In the genomic region with DNA sequence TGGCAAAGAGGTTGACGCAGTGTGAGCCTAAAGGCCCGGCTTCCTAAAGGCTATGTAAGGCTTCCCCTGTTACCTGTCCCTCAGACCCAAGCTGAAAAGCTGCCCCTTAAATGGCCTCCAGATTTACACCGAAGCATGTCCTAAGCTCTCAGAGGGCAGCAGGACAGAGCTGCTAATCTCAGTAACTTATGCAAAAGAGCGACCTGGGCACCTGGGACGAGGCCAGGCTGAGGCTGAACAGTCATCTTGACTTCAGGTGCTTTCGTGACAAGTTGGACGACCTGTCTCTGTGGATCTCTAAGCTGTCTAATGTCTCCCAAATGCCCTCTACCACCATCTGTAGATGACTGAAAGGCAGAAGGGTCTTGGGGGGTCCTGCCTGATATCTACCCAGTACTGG, we compare ENCODE assay signal across 22 mouse cellular contexts. TPM values are rescaled to one million over a fixed set of nuclear protein-coding genes. Genes with fewer than 3 reads are reported as not detected.
DNase-seq lines count a peak whose midpoint lies in the region; ATAC-seq and TF ChIP-seq lines count a peak whose summit lies in the region.
"Had no signal": no experiment of that assay in that cellular context is flagged by ENCODE, and none has a peak within 500 bp of the region (broad histone marks: within the 10 kb centered on the region; RNA-seq: fewer than 3 reads in every experiment).

No protein-coding gene starts in this region.

- no peak overlapping the region for H3K27ac ChIP-seq in kidney, adult 2 months (ENCODE audit: insufficient read depth, low read depth, low read length)
- H3K27ac ChIP-seq in kidney, embryonic 14.5 days (ENCODE audit: low read depth, low read length) = no peak overlapping the region
- no peak overlapping the region for H3K27ac ChIP-seq in kidney, embryonic 15.5 days
- H3K27ac ChIP-seq: embryonic facial prominence, embryonic 13.5 days; embryonic facial prominence, embryonic 15.5 days; forebrain, embryonic 10.5 days; forebrain, embryonic 12.5 days had no signal

- H3K4me3 ChIP-seq in kidney, adult 2 months (ENCODE audit: insufficient read depth, low read depth, low read length) = no peak overlapping the region
- H3K4me3 ChIP-seq in kidney, embryonic 14.5 days (ENCODE audit: low read length) = no peak overlapping the region
- no peak overlapping the region for H3K4me3 ChIP-seq in kidney, embryonic 15.5 days (replicated peaks)
- H3K4me3 ChIP-seq: embryonic facial prominence, embryonic 13.5 days; embryonic facial prominence, embryonic 15.5 days; erythroblast, embryonic 14.5 days; forebrain, embryonic 10.5 days; forebrain, embryonic 12.5 days had no signal

- TF ChIP-seq POLR2A in kidney, adult 2 months (IDR thresholded peaks at IDR 0.05; ENCODE audit: low read depth, low read length) = no peak

- no peaks in the 10 kb centered on the region for H3K9me3 ChIP-seq in kidney, embryonic 14.5 days (ENCODE audit: control insufficient read depth, low read length)
- no peaks in the 10 kb centered on the region for H3K9me3 ChIP-seq in kidney, embryonic 15.5 days (replicated peaks)
- H3K9me3 ChIP-seq: embryonic facial prominence, embryonic 13.5 days; embryonic facial prominence, embryonic 15.5 days; forebrain, embryonic 10.5 days; forebrain, embryonic 12.5 days had no signal

- ATAC-seq in kidney, embryonic 14.5 days (ENCODE audit: low FRiP score, low TSS enrichment) = no peak
- ATAC-seq in kidney, embryonic 15.5 days (replicated peaks; ENCODE audit: low FRiP score) = no peak
- ATAC-seq: forebrain, embryonic 14.5 days had no signal

- TF ChIP-seq CTCF in kidney, adult 2 months (conservative IDR thresholded peaks at IDR 0.05; ENCODE audit: insufficient read depth, insufficient read length, low read depth, low read length) = no peak

- peaks cover 32% of the 10 kb centered on the region for H3K4me1 ChIP-seq in kidney, adult 2 months (ENCODE audit: control insufficient read depth, insufficient read depth, low read length)
- peaks cover 8% of the 10 kb centered on the region; the same call in 1 of the 2 replicates for H3K4me1 ChIP-seq in kidney, embryonic 14.5 days (ENCODE audit: control insufficient read depth, insufficient read depth, low read length)
- H3K4me1 ChIP-seq in kidney, embryonic 15.5 days = peaks cover 34% of the 10 kb centered on the region
- H3K4me1 ChIP-seq: embryonic facial prominence, embryonic 15.5 days; forebrain, embryonic 12.5 days had no signal

- 62% methylated on average over 7 of the region's 7 CpGs for WGBS in kidney, adult 2 months
- 88% methylated on average over 7 of the region's 7 CpGs for WGBS in kidney, embryonic 14.5 days
- 86% methylated on average over 7 of the region's 7 CpGs for WGBS in kidney, embryonic 15.5 days

- H3K27me3 ChIP-seq in kidney, adult 2 months (replicated peaks; ENCODE audit: control insufficient read depth, insufficient read depth, low read length) = no peaks in the 10 kb centered on the region
- peaks cover 14% of the 10 kb centered on the region for H3K27me3 ChIP-seq in kidney, embryonic 14.5 days (ENCODE audit: control insufficient read depth, insufficient read depth, low read length)
- H3K27me3 ChIP-seq in kidney, embryonic 15.5 days = peaks cover 57% of the 10 kb centered on the region
- H3K27me3 ChIP-seq: embryonic facial prominence, embryonic 15.5 days had no signal

- no peak overlapping the region for H3K4me2 ChIP-seq in kidney, embryonic 14.5 days (replicated peaks; ENCODE audit: low read depth, low read length)
- H3K4me2 ChIP-seq in kidney, embryonic 15.5 days = no peak overlapping the region
- H3K4me2 ChIP-seq: embryonic facial prominence, embryonic 13.5 days; embryonic facial prominence, embryonic 15.5 days; forebrain, embryonic 12.5 days had no signal

- DNase-seq in kidney, adult 2 months = peak; percentile 72
- DNase-seq in kidney, postnatal 14 days = peak; percentile 35
- DNase-seq in kidney, postnatal 36 days = peak; percentile 57 to 66
- DNase-seq in kidney, postnatal 10 days = no peak
- DNase-seq: adrenal gland, adult 2 months; adrenal gland, postnatal 10 days; adrenal gland, postnatal 25 days; cerebellum, adult 11 months; cerebellum, adult 18-20 months; cerebellum, adult 8-10 months; cerebellum, adult 9-11 months; cerebellum, postnatal 36 days; embryo, embryonic 11 days had no signal

- H3K36me3 ChIP-seq in kidney, adult 2 months (ENCODE audit: control insufficient read depth, insufficient read depth, low read length) = no peaks in the 10 kb centered on the region
- H3K36me3 ChIP-seq in kidney, embryonic 14.5 days (ENCODE audit: control insufficient read depth, insufficient read depth, low read length) = no peaks in the 10 kb centered on the region
- no peaks in the 10 kb centered on the region for H3K36me3 ChIP-seq in kidney, embryonic 15.5 days
- H3K36me3 ChIP-seq: embryonic facial prominence, embryonic 13.5 days; embryonic facial prominence, embryonic 15.5 days; forebrain, embryonic 10.5 days; forebrain, embryonic 12.5 days had no signal

- H3K9ac ChIP-seq in kidney, embryonic 14.5 days (ENCODE audit: low read depth, low read length) = no peak overlapping the region
- no peak overlapping the region for H3K9ac ChIP-seq in kidney, embryonic 15.5 days
- H3K9ac ChIP-seq: embryonic facial prominence, embryonic 13.5 days; embryonic facial prominence, embryonic 15.5 days; forebrain, embryonic 12.5 days had no signal

RNA-seq across cellular contexts. Expression of a gene that starts 17.3 kb away (rescaled TPM):
- 2.7 and 3.5 TPM in 2 replicates for polyA plus RNA-seq in kidney, adult 2 months (2012; rRNA removed)
- 4.9 and 8.4 TPM in 2 replicates for polyA plus RNA-seq in kidney, embryonic 14.5 days (2014; fragmentation: Nextera tagmentation; extraction: Ambion mirVana)
- polyA plus RNA-seq in kidney, embryonic 15.5 days (2015; fragmentation: Nextera tagmentation; extraction: Ambion mirVana) = 7.2 and 7.7 TPM in 2 replicates
- polyA plus RNA-seq: C2C12; erythroblast, embryonic 14.5 days had no signal

RNA-seq across cellular contexts. Expression of a gene that starts 34.6 kb away (rescaled TPM):
- 94.2 and 101 TPM in 2 replicates for polyA plus RNA-seq in kidney, adult 2 months (2012; rRNA removed)
- 46.7 and 82.7 TPM in 2 replicates for polyA plus RNA-seq in kidney, embryonic 14.5 days (2014; fragmentation: Nextera tagmentation; extraction: Ambion mirVana)
- 80.4 and 83.9 TPM in 2 replicates for polyA plus RNA-seq in kidney, embryonic 15.5 days (2015; fragmentation: Nextera tagmentation; extraction: Ambion mirVana)

RNA-seq across cellular contexts. Expression of a gene that starts 41.6 kb away (rescaled TPM):
- polyA plus RNA-seq in kidney, adult 2 months (2012; rRNA removed) = not detected in 2 replicates
- 0.09 TPM in 1 of 2 replicates, not detected in the other for polyA plus RNA-seq in kidney, embryonic 14.5 days (2014; fragmentation: Nextera tagmentation; extraction: Ambion mirVana)
- 0.19 and 0.21 TPM in 2 replicates for polyA plus RNA-seq in kidney, embryonic 15.5 days (2015; fragmentation: Nextera tagmentation; extraction: Ambion mirVana)
- polyA plus RNA-seq: adrenal gland, adult 2 months; erythroblast, embryonic 14.5 days had no signal
